Mouse (Mus musculus): ENCODE measurements at regions not wholly inside any gene's neighbourhood (a gene's known extent, or its start where the extent isn't known, plus 50 kb on each side); places are given as distances from the start of the nearest gene placed in this dataset.

- Histone ChIP-seq H3K9me3 (ENCODE audit: control insufficient read depth, low read length) (no peaks in the 10 kb centered on the region), H3K4me1 (ENCODE audit: control insufficient read depth, insufficient read depth, low read length) (0 out of 2 replicates have a peak, but pooled peaks cover 8% of the 10 kb centered on the region), H3K4me3 (ENCODE audit: low read depth, low read length) (no peak overlapping the region), H3K4me2 (ENCODE audit: low read depth, severe bottlenecking) (no peak overlapping the region), H3K36me3 (ENCODE audit: control insufficient read depth, insufficient read depth, low read length) (no peaks in the 10 kb centered on the region), H3K27ac (replicated peaks; ENCODE audit: low read depth, low read length) (no peak overlapping the region), H3K27me3 (ENCODE audit: control insufficient read depth, insufficient read depth, low read length) (no peaks in the 10 kb centered on the region), H3K9ac (ENCODE audit: low read length) (no peak overlapping the region)
- 69% methylated on average over 7 of the region's 7 CpGs for WGBS
- DNase-seq (ENCODE audit: low spot score) = no peak
- ATAC-seq (ENCODE audit: insufficient number of reproducible peaks, low FRiP score, low TSS enrichment, low read depth) = no peak
Observed at GRCm38 (mm10) chr9:87899800-87900199, 168.7 kb upstream of the Tbx18 start.

- Histone ChIP-seq H3K4me1 (ENCODE audit: control insufficient read depth, insufficient read depth, low read length) (no peaks in the 10 kb centered on the region), H3K27ac (replicated peaks; ENCODE audit: low read depth, low read length) (no peak overlapping the region), H3K27me3 (ENCODE audit: control insufficient read depth, insufficient read depth, low read length) (no peaks in the 10 kb centered on the region), H3K36me3 (ENCODE audit: control insufficient read depth, insufficient read depth, low read length) (no peaks in the 10 kb centered on the region), H3K9ac (ENCODE audit: low read length) (no peak overlapping the region), H3K4me2 (ENCODE audit: low read depth, severe bottlenecking) (no peak overlapping the region), H3K4me3 (ENCODE audit: low read depth, low read length) (no peak overlapping the region), H3K9me3 (ENCODE audit: control insufficient read depth, low read length) (no peaks in the 10 kb centered on the region)
- ATAC-seq (ENCODE audit: insufficient number of reproducible peaks, low FRiP score, low TSS enrichment, low read depth) (no peak), DNase-seq (ENCODE audit: low spot score) (no peak)
- WGBS = 92% methylated on average over 8 of the region's 8 CpGs
Observed at GRCm38 (mm10) chr9:87921291-87921690, 190.2 kb upstream of the Tbx18 start.

GRCm38 (mm10) chr9:87925151-87925550 lies 194.1 kb upstream of the Tbx18 start:
- no peaks in the 10 kb centered on the region for H3K27me3 ChIP-seq (ENCODE audit: control insufficient read depth, insufficient read depth, low read length)
- H3K9me3 ChIP-seq (ENCODE audit: control insufficient read depth, low read length) = no peaks in the 10 kb centered on the region
- no peak overlapping the region for H3K4me2 ChIP-seq (ENCODE audit: low read depth, severe bottlenecking)
- H3K9ac ChIP-seq (ENCODE audit: low read length) = no peak overlapping the region
- DNase-seq (ENCODE audit: low spot score) (no peak), ATAC-seq (ENCODE audit: insufficient number of reproducible peaks, low FRiP score, low TSS enrichment, low read depth) (no peak)
- H3K27ac ChIP-seq (replicated peaks; ENCODE audit: low read depth, low read length) = no peak overlapping the region
- WGBS = 95% methylated on average over 4 of the region's 4 CpGs
- no peak overlapping the region for H3K4me3 ChIP-seq (ENCODE audit: low read depth, low read length)
- H3K36me3 ChIP-seq (ENCODE audit: control insufficient read depth, insufficient read depth, low read length) = no peaks in the 10 kb centered on the region
- no peaks in the 10 kb centered on the region for H3K4me1 ChIP-seq (ENCODE audit: control insufficient read depth, insufficient read depth, low read length)

- WGBS = 81% methylated on average over 5 of the region's 5 CpGs
Observed at GRCm38 (mm10) chr9:87933230-87933629, 202.2 kb upstream of the Tbx18 start.

GRCm38 (mm10) chr9:87952426-87952825 lies 221.4 kb upstream of the Tbx18 start:
- no peaks in the 10 kb centered on the region for H3K36me3 ChIP-seq (ENCODE audit: control insufficient read depth, insufficient read depth, low read length)
- no peak overlapping the region for H3K4me3 ChIP-seq (ENCODE audit: low read depth, low read length)
- WGBS = 94% methylated on average over 2 of the region's 2 CpGs
- no peak overlapping the region for H3K9ac ChIP-seq (ENCODE audit: low read length)
- no peaks in the 10 kb centered on the region for H3K27me3 ChIP-seq (ENCODE audit: control insufficient read depth, insufficient read depth, low read length)
- no peaks in the 10 kb centered on the region for H3K4me1 ChIP-seq (ENCODE audit: control insufficient read depth, insufficient read depth, low read length)
- H3K9me3 ChIP-seq (ENCODE audit: control insufficient read depth, low read length) = no peaks in the 10 kb centered on the region
- no peak overlapping the region for H3K4me2 ChIP-seq (ENCODE audit: low read depth, severe bottlenecking)
- no peak for ATAC-seq (ENCODE audit: insufficient number of reproducible peaks, low FRiP score, low TSS enrichment, low read depth)
- DNase-seq (ENCODE audit: low spot score) = no peak
- H3K27ac ChIP-seq (replicated peaks; ENCODE audit: low read depth, low read length) = no peak overlapping the region

More at GRCm38 (mm10) chr9:87933230-87933629, 202.2 kb upstream of the Tbx18 start:
- Histone ChIP-seq H3K4me3 (ENCODE audit: low read depth, low read length) (no peak overlapping the region), H3K4me2 (ENCODE audit: low read depth, severe bottlenecking) (no peak overlapping the region), H3K9ac (ENCODE audit: low read length) (no peak overlapping the region), H3K27ac (replicated peaks; ENCODE audit: low read depth, low read length) (no peak overlapping the region), H3K9me3 (ENCODE audit: control insufficient read depth, low read length) (no peaks in the 10 kb centered on the region), H3K4me1 (ENCODE audit: control insufficient read depth, insufficient read depth, low read length) (no peaks in the 10 kb centered on the region), H3K36me3 (ENCODE audit: control insufficient read depth, insufficient read depth, low read length) (no peaks in the 10 kb centered on the region), H3K27me3 (ENCODE audit: control insufficient read depth, insufficient read depth, low read length) (no peaks in the 10 kb centered on the region)
- DNase-seq (ENCODE audit: low spot score) (no peak), ATAC-seq (ENCODE audit: insufficient number of reproducible peaks, low FRiP score, low TSS enrichment, low read depth) (no peak)

- Histone ChIP-seq H3K9me3 (ENCODE audit: control insufficient read depth, low read length) (no peaks in the 10 kb centered on the region), H3K9ac (ENCODE audit: low read length) (no peak overlapping the region), H3K27ac (replicated peaks; ENCODE audit: low read depth, low read length) (no peak overlapping the region), H3K4me3 (ENCODE audit: low read depth, low read length) (no peak overlapping the region), H3K27me3 (ENCODE audit: control insufficient read depth, insufficient read depth, low read length) (no peaks in the 10 kb centered on the region), H3K4me2 (ENCODE audit: low read depth, severe bottlenecking) (no peak overlapping the region), H3K36me3 (ENCODE audit: control insufficient read depth, insufficient read depth, low read length) (no peaks in the 10 kb centered on the region), H3K4me1 (ENCODE audit: control insufficient read depth, insufficient read depth, low read length) (no peaks in the 10 kb centered on the region)
- no peak for DNase-seq (ENCODE audit: low spot score)
- no peak for ATAC-seq (ENCODE audit: insufficient number of reproducible peaks, low FRiP score, low TSS enrichment, low read depth)
Observed at GRCm38 (mm10) chr9:87954941-87955340, 223.9 kb upstream of the Tbx18 start.

GRCm38 (mm10) chr9:87961796-87962195 lies 230.7 kb upstream of the Tbx18 start:
- no peaks in the 10 kb centered on the region for H3K36me3 ChIP-seq (ENCODE audit: control insufficient read depth, insufficient read depth, low read length)
- H3K9me3 ChIP-seq (ENCODE audit: control insufficient read depth, low read length) = no peaks in the 10 kb centered on the region
- H3K27ac ChIP-seq (replicated peaks; ENCODE audit: low read depth, low read length) = no peak overlapping the region
- H3K27me3 ChIP-seq (ENCODE audit: control insufficient read depth, insufficient read depth, low read length) = no peaks in the 10 kb centered on the region
- WGBS = 92% methylated on average over 4 of the region's 4 CpGs
- H3K4me2 ChIP-seq (ENCODE audit: low read depth, severe bottlenecking) = no peak overlapping the region
- H3K9ac ChIP-seq (ENCODE audit: low read length) = no peak overlapping the region
- ATAC-seq (ENCODE audit: insufficient number of reproducible peaks, low FRiP score, low TSS enrichment, low read depth) (no peak), DNase-seq (ENCODE audit: low spot score) (no peak)
- no peak overlapping the region for H3K4me3 ChIP-seq (ENCODE audit: low read depth, low read length)
- H3K4me1 ChIP-seq (ENCODE audit: control insufficient read depth, insufficient read depth, low read length) = no peaks in the 10 kb centered on the region; the same call in 1 of the 2 replicates

GRCm38 (mm10) chr9:87964508-87964907 lies 233.4 kb upstream of the Tbx18 start:
- H3K27ac ChIP-seq (replicated peaks; ENCODE audit: low read depth, low read length) = no peak overlapping the region

GRCm38 (mm10) chr9:87965103-87965780 lies 234.2 kb upstream of the Tbx18 start:
- Histone ChIP-seq H3K4me3 (ENCODE audit: low read depth, low read length) (no peak overlapping the region), H3K4me2 (ENCODE audit: low read depth, severe bottlenecking) (no peak overlapping the region), H3K9ac (ENCODE audit: low read length) (no peak overlapping the region), H3K27me3 (ENCODE audit: control insufficient read depth, insufficient read depth, low read length) (no peaks in the 10 kb centered on the region), H3K27ac (replicated peaks; ENCODE audit: low read depth, low read length) (no peak overlapping the region), H3K9me3 (ENCODE audit: control insufficient read depth, low read length) (no peaks in the 10 kb centered on the region), H3K4me1 (ENCODE audit: control insufficient read depth, insufficient read depth, low read length) (no peaks in the 10 kb centered on the region; the same call in 1 of the 2 replicates), H3K36me3 (ENCODE audit: control insufficient read depth, insufficient read depth, low read length) (no peaks in the 10 kb centered on the region)
- ATAC-seq (ENCODE audit: insufficient number of reproducible peaks, low FRiP score, low TSS enrichment, low read depth) (no peak), DNase-seq (ENCODE audit: low spot score) (no peak)
- WGBS = 58% methylated on average over 3 of the region's 3 CpGs

More at GRCm38 (mm10) chr9:87964508-87964907, 233.4 kb upstream of the Tbx18 start:
- Histone ChIP-seq H3K36me3 (ENCODE audit: control insufficient read depth, insufficient read depth, low read length) (no peaks in the 10 kb centered on the region), H3K9ac (ENCODE audit: low read length) (no peak overlapping the region), H3K9me3 (ENCODE audit: control insufficient read depth, low read length) (no peaks in the 10 kb centered on the region), H3K27me3 (ENCODE audit: control insufficient read depth, insufficient read depth, low read length) (no peaks in the 10 kb centered on the region), H3K4me1 (ENCODE audit: control insufficient read depth, insufficient read depth, low read length) (no peaks in the 10 kb centered on the region; the same call in 1 of the 2 replicates), H3K4me2 (ENCODE audit: low read depth, severe bottlenecking) (no peak overlapping the region), H3K4me3 (ENCODE audit: low read depth, low read length) (no peak overlapping the region)
- ATAC-seq (ENCODE audit: insufficient number of reproducible peaks, low FRiP score, low TSS enrichment, low read depth) (no peak), DNase-seq (ENCODE audit: low spot score) (no peak)
- 81% methylated on average over 2 of the region's 2 CpGs for WGBS

All from limb, embryonic 11.5 days (tissue).